Comparison of ENCODE assay signal across 8 mouse cellular contexts in the genomic region with DNA sequence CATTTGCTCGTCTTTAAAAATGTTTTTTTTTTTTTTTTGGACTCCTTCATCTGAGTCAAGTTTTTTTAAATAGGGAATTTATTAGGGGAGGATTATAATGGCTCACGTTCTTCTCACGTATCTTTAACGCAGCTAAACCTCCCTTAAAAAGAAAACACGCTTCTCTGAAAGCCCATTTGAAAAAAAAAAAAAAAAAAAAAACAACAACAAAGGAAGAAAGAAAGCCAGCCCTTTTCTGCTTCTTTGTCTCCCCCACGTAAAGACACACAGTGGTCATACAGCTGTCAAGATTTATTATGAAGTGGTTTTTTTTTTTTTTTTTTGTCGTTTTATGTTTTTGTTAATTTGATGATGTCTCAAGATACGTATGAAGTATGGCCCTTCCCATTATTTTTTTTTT. TPM values are rescaled to one million over a fixed set of nuclear protein-coding genes. Genes with fewer than 3 reads are reported as not detected.
DNase-seq lines count a peak whose midpoint lies in the region; ATAC-seq and TF ChIP-seq lines count a peak whose summit lies in the region.

No protein-coding gene starts in this region.

- H3K4me2 ChIP-seq in embryonic facial prominence, embryonic 15.5 days (replicated peaks): peak overlapping the region; percentile 77
- H3K4me2 ChIP-seq in intestine, postnatal 0 days (replicated peaks; ENCODE audit: low read depth): peak overlapping the region; percentile 80
- peak overlapping the region; percentile 63 for H3K4me2 ChIP-seq in neural tube, embryonic 14.5 days (ENCODE audit: low read depth, low read length)

- no peaks in the 10 kb centered on the region for H3K9me3 ChIP-seq in embryonic facial prominence, embryonic 15.5 days (replicated peaks)
- no peaks in the 10 kb centered on the region for H3K9me3 ChIP-seq in intestine, postnatal 0 days (ENCODE audit: control insufficient read depth)
- no peaks in the 10 kb centered on the region for H3K9me3 ChIP-seq in neural tube, embryonic 14.5 days (ENCODE audit: control insufficient read depth, low read length)

- H3K27ac ChIP-seq in embryonic facial prominence, embryonic 15.5 days (replicated peaks): no peak overlapping the region
- H3K27ac ChIP-seq in intestine, postnatal 0 days (ENCODE audit: low read depth, low read length): peak overlapping the region; percentile 90
- H3K27ac ChIP-seq in neural tube, embryonic 14.5 days (ENCODE audit: low read depth, low read length): no peak overlapping the region; the same call in 1 of the 2 replicates

- H3K4me1 ChIP-seq in lung, adult 2 months (ENCODE audit: control insufficient read depth, insufficient read depth, low read length): peaks cover 2% of the 10 kb centered on the region
- no peaks in the 10 kb centered on the region; the same call in 1 of the 2 replicates for H3K4me1 ChIP-seq in embryonic facial prominence, embryonic 15.5 days
- 0 out of 2 replicates have a peak, but pooled peaks cover 2% of the 10 kb centered on the region for H3K4me1 ChIP-seq in intestine, postnatal 0 days (replicated peaks; ENCODE audit: control insufficient read depth, insufficient read depth, low read length)
- H3K4me1 ChIP-seq in neural tube, embryonic 14.5 days (ENCODE audit: control insufficient read depth, insufficient read depth, low read length): peaks cover 15% of the 10 kb centered on the region

- peak overlapping the region; percentile 69 for H3K9ac ChIP-seq in embryonic facial prominence, embryonic 15.5 days
- H3K9ac ChIP-seq in intestine, postnatal 0 days (ENCODE audit: low read depth, low read length): peak overlapping the region; percentile 86
- H3K9ac ChIP-seq in neural tube, embryonic 14.5 days (replicated peaks; ENCODE audit: low read depth, low read length): peak overlapping the region; percentile 88

- peak overlapping the region; percentile 100 for H3K4me3 ChIP-seq in lung, adult 2 months (replicated peaks; ENCODE audit: extremely low read depth, low read depth, low read length)
- H3K4me3 ChIP-seq in embryonic facial prominence, embryonic 15.5 days (replicated peaks): peak overlapping the region; percentile 98
- H3K4me3 ChIP-seq in intestine, postnatal 0 days (ENCODE audit: low read depth, low read length): peak overlapping the region; percentile 98
- H3K4me3 ChIP-seq in neural tube, embryonic 14.5 days (ENCODE audit: low read depth, low read length): peak overlapping the region; percentile 96

- TF ChIP-seq CTCF in lung, adult 2 months (IDR thresholded peaks at IDR 0.05; ENCODE audit: insufficient read depth, low read length): no peak
- no peak for TF ChIP-seq CTCF in intestine, postnatal 0 days (IDR thresholded peaks at IDR 0.05; ENCODE audit: low read depth)

- no peaks in the 10 kb centered on the region for H3K27me3 ChIP-seq in embryonic facial prominence, embryonic 15.5 days
- H3K27me3 ChIP-seq in intestine, postnatal 0 days (replicated peaks; ENCODE audit: control insufficient read depth, insufficient read depth, low read length): no peaks in the 10 kb centered on the region
- no peaks in the 10 kb centered on the region for H3K27me3 ChIP-seq in neural tube, embryonic 14.5 days (ENCODE audit: control insufficient read depth, insufficient read depth, low read length)

- TF ChIP-seq POLR2A in lung, adult 2 months (IDR thresholded peaks at IDR 0.05; ENCODE audit: borderline replicate concordance, extremely low read depth, low read depth, low read length): no peak

- no peak for ATAC-seq in embryonic facial prominence, embryonic 15.5 days (ENCODE audit: insufficient number of reproducible peaks, low FRiP score, low TSS enrichment, low read depth)
- no peak for ATAC-seq in intestine, postnatal 0 days
- no peak for ATAC-seq in neural tube, embryonic 14.5 days (ENCODE audit: low read depth)
- ATAC-seq in megakaryocyte progenitor cell, adult 5-6 weeks (replicated peaks; ENCODE audit: poor library complexity): no peak

- H3K36me3 ChIP-seq in embryonic facial prominence, embryonic 15.5 days: 0 out of 2 replicates have a peak, but pooled peaks cover 4% of the 10 kb centered on the region
- no peaks in the 10 kb centered on the region for H3K36me3 ChIP-seq in intestine, postnatal 0 days (ENCODE audit: control insufficient read depth, insufficient read depth)
- H3K36me3 ChIP-seq in neural tube, embryonic 14.5 days (ENCODE audit: control insufficient read depth, insufficient read depth, low read length): no peaks in the 10 kb centered on the region

- WGBS in lung, adult 2 months: 8% methylated on average over 8 of the region's 8 CpGs
- 4% methylated on average over 8 of the region's 8 CpGs for WGBS in embryonic facial prominence, embryonic 15.5 days
- 7% methylated on average over 8 of the region's 8 CpGs for WGBS in intestine, postnatal 0 days
- 7% methylated on average over 8 of the region's 8 CpGs for WGBS in neural tube, embryonic 14.5 days

- no peak for DNase-seq in lung, adult 2 months
- DNase-seq in lung, postnatal 25 days (ENCODE audit: low spot score): no peak
- no peak for DNase-seq in gastrocnemius, postnatal 4 days (ENCODE audit: low spot score in 2 of 2)
- no peak for DNase-seq in spleen, postnatal 10 days (ENCODE audit: low spot score in 2 of 2)

RNA-seq across cellular contexts. Expression of gene March8, which starts 0.7 kb away (rescaled TPM):
- 46.0 and 50.6 TPM in 2 replicates for polyA plus RNA-seq in lung, adult 2 months (2012; rRNA removed)
- 30.1 and 30.5 TPM in 2 replicates for polyA plus RNA-seq in embryonic facial prominence, embryonic 15.5 days (2015; fragmentation: Nextera tagmentation; extraction: Ambion mirVana)
- 29.4 and 31.5 TPM in 2 replicates for polyA plus RNA-seq in intestine, postnatal 0 days (2015; fragmentation: Nextera tagmentation; extraction: Ambion mirVana)
- polyA plus RNA-seq in neural tube, embryonic 14.5 days (2014; fragmentation: Nextera tagmentation; extraction: Ambion mirVana): 64.0 and 72.8 TPM in 2 replicates
- total RNA-seq in gastrocnemius, postnatal 4 days (2021): 10 to 100 TPM; 36.8 to 41.1 TPM
- 11.1 and 15.6 TPM in 2 replicates for total RNA-seq in megakaryocyte progenitor cell, adult 5-6 weeks (2015)
- 18.1 and 29.2 TPM in 2 replicates for total RNA-seq in megakaryocyte progenitor cell, adult 5-6 weeks (2017)
